Mouse (Mus musculus) mesoderm, embryonic 11.5 days (tissue): ENCODE measurements around the gene Fam114a2.

Experiments
- DNase-seq: peaks from one replicate; pipeline ENCODE4 v3.0.0-alpha.2; 2012; ENCODE audit warnings: low read depth, low spot score

The Fam114a2 gene

GRCm38 (mm10) chr11:57519304-57519703 lies 887 bp upstream of the Fam114a2 start:
- DNase-seq = no peak

DNA sequence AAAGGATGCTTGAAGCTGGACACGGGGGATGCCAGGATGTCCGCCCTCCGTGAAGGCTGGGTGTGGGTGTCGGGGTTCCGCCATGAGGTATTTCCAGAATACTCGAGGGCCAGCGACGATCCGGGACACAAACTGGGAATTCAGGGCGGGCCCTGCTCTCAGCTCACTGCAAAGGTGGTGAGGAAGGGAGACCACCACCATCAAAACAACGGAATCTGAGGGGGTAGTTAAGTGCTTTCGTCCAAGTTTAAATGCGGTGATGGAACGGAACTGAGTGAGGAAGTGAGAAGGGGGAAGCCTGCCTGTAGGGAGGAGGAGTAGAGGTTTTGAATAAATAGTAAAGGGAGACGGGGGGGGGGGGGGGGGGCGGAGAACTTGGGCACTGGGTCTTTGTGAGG lies 333 bp upstream of the Fam114a2 start:
- DNase-seq = no peak

DNA sequence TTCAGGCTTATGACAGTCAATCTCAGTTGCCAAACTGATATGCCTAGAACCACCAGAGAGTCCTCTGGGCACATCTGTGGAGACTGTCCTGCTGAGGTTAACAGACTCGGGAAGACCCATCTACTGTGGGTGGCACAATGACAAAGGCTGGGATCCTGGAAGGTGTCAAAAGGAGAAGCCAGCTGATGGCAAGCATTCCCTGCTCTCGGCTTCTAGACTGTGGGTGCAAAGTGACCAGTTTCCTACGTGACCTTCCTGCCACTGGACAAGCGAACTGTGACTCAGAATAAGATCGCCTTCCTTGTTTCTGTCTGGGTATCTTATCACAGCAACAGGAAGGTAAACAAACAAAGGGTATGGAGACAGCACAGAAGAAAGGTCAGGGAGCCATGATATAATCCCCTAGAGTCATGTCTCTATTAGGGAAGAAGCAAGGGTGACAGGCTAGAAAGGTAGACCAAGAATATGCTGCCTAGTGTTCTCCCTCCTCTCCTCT lies 1.4 kb downstream of the Fam114a2 start:
- DNase-seq = no peak

DNA sequence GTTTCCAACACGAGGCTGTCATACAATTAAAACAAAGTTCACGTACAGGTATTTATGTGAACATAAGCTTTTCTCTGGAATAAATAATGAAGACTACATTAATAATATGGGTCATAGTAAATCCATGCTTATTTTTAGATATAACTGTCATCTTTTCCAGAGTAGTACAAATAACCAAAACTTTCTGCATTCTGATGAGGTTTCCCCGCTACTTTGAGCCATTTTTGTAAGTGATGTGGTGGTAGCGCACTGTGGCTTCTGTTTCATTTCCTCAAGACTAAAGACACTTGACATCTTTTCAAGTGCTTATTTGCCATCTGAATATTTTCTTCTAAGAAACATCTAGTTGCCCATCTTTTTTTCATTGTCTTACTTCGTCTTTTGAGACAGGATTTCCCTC lies 3.2 kb downstream of the Fam114a2 start:
- no peak for DNase-seq

GRCm38 (mm10) chr11:57506899-57507298 lies 11.5 kb downstream of the Fam114a2 start:
- peak; percentile 5 for DNase-seq

DNA sequence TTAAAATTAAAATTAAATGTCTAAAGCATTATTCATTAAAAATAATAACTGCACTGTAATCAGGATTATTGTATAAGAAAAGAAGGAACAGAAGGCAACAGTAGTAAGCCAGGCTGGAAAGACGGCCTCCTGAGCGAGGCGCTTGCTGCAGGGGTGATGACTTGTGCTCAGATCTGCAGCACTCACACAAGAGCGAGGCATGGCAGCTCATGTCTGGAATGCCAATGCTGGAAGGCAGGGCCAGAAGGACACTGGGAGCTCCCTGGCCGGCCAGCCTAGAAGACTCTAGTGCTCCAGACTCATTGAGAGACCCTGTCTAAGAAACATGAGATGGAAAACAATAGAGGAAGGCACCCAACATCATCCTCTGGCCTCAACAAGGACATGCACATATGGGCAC lies 15.3 kb downstream of the Fam114a2 start:
- no peak for DNase-seq

DNA sequence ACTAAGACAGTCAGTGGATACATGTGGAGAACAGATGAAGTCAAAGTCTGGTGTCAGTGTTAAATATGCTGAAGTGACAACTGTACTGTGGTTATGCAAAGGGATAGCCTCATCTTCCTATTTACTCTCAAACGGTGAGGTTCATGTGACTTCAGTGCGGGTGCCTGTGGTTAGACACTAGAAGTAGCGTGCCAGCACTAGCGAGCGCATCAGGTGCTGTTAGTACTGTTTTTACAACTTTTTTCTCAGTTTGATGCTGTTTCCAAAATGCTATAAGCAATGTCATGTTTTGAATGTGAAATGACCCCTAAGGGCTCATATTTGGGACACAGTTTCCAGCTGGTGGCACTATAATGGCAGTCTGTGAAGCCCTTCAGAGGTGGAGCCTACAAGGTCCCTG lies 20.2 kb downstream of the Fam114a2 start:
- DNase-seq = no peak

- no peak for DNase-seq
Measured at GRCm38 (mm10) chr11:57497701-57498100, 20.7 kb downstream of the Fam114a2 start.

GRCm38 (mm10) chr11:57496462-57497039 lies 21.9 kb downstream of the Fam114a2 start:
- no peak for DNase-seq

- no peak for DNase-seq
Measured at GRCm38 (mm10) chr11:57488436-57488835, 30.0 kb downstream of the Fam114a2 start.

DNA sequence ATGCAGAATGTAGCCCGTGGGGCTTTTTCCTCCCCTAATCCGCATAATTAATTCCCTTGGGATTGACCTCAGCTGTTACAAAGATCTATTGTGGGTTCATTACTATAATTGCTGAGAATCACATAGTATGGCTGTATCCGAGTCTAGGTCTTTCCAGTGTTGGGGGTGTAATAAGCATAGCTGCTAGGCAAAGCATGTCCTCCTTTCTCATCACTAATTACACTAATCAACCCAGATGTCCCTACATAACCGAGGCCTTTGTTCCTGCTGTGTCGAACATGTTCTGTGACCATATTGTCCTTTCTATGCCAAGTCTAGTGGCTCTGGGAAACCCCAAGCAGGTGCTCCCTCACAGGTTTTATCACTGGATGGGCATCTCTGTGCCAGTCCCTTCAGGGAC lies 40.3 kb downstream of the Fam114a2 start:
- no peak for DNase-seq

DNA sequence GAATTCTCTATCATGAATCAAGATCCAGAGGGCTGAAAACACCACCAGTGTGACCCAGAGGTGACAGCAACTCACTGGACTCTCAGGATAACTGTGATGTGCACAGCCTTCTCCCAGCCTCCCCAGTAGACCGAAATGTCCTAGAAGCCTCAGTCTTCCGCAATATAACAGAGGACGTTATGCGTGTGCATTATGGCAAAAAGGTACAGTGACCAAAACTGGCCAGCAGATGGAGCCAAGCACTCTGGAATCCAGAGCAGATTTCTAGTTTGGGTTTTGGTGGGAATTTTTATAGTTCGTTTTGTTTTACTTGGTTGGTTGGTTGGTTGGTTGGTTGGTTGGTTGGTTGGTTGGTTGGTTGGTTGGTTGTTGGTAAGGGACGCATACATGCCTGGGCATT lies 43.3 kb downstream of the Fam114a2 start:
- DNase-seq = peak; percentile 50

GRCm38 (mm10) chr11:57474296-57474941 lies 44.0 kb downstream of the Fam114a2 start:
- peak; percentile 19 for DNase-seq

GRCm38 (mm10) chr11:57470979-57471378 lies 47.4 kb downstream of the Fam114a2 start:
- no peak for DNase-seq

GRCm38 (mm10) chr11:57470056-57470455 lies 48.4 kb downstream of the Fam114a2 start:
- no peak for DNase-seq

- DNase-seq = no peak
Measured at GRCm38 (mm10) chr11:57468706-57469105, 49.7 kb downstream of the Fam114a2 start.

GRCm38 (mm10) chr11:57467159-57468110 lies 51.0 kb downstream of the Fam114a2 start:
- peak; percentile 86 for DNase-seq

- no peak for DNase-seq
Measured at GRCm38 (mm10) chr11:57465844-57466243, 52.6 kb downstream of the Fam114a2 start.

DNA sequence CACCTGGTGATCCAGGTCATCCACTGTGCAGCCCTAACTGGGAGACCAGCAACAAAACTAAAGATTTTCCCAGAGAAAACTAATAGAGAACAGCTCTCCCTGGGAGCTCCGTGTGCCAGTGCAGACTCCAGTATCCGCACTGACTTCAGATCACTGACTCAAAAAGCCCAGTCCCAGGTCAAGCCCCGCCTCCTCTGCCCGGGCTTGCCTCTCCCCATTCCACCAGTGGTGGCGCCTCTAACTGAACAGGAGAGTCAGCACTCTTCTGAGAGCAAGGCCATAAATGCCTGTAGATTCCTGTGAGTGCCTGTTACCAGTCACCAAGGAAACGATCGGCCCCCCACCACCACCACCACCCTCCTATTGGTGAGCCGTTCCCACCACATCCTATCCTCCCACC lies 53.4 kb downstream of the Fam114a2 start:
- DNase-seq = no peak

GRCm38 (mm10) chr11:57459759-57460158 lies 58.7 kb downstream of the Fam114a2 start:
- DNase-seq = no peak

GRCm38 (mm10) chr11:57454421-57454820 lies 64.0 kb downstream of the Fam114a2 start:
- DNase-seq = peak; percentile 61

DNA sequence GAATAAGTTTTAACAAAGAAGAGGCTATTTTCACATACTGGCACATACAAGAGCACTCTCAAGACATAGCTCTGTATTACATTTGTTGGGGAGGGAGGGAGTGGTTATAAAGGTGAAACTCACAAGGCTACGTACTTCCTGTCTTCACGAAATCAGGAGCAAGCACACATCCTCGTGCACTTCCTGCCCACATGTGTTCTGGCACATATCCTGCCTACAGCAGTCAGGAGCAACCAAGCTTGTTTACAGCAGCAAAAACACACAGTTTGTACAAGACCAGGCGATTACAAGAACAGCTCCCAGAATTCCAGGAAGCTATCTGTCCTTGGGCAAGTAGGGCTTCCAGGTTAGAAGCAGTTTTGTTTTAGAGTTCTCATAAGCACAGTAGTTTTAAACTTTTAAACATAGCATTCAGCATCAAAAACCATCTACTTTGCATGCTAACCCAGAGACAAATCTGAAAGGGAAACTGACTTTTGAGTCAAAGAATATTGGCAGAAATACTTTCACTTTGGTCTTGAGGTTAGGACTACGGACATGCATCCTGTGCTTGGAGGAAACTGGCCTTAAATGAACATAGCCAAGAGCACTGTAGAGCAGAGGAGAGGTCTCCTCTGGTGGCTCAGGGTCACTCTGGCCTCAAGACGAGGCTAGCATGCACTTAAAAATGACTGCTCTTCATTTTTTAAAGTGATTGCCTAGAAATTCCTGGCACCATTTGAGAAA lies 73.0 kb downstream of the Fam114a2 start:
- no peak for DNase-seq
